ENCODE assay signal across 17 mouse cellular contexts in the genomic region with DNA sequence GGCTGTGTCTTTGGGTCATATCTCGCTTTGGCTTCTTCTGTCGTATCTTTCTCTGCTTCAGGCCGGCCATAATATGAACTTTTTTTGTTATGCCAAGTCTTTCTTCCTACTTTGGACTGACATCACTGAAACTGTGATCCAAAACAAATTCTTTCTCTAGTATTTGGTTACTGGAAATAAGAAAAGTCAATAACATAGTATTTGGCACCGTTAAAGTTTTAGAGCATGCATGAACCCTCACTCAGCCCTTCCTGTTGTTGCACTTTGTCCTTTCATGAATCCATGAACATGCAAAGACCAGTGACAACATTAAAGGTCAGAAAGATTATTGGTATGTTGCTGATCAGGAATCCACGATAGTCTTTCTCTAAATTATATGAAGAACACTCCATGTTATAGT.
DNase-seq lines count a peak whose midpoint lies in the region; TF ChIP-seq lines count a peak whose summit lies in the region.
"Had no signal": no experiment of that assay in that cellular context is flagged by ENCODE, and none has a peak within 500 bp of the region (broad histone marks: within the 10 kb centered on the region; RNA-seq: fewer than 3 reads in every experiment).

No protein-coding gene starts in this region.

- no peak overlapping the region for H3K4me3 ChIP-seq in liver, adult 2 months (ENCODE audit: insufficient read depth, low read depth, low read length)
- no peak overlapping the region for H3K4me3 ChIP-seq in myocyte

- H3K27me3 ChIP-seq in liver, adult 2 months (ENCODE audit: control insufficient read depth, insufficient read depth, low read length): no peaks in the 10 kb centered on the region
- H3K27me3 ChIP-seq in myocyte (ENCODE audit: control insufficient read depth, insufficient read depth, insufficient read length): no peaks in the 10 kb centered on the region
- H3K27me3 ChIP-seq: CH12.LX, Patski had no signal

- 27% methylated on average over 5 of the region's 5 CpGs for WGBS in liver, adult 2 months

- H3ac ChIP-seq in myocyte (ENCODE audit: control insufficient read depth, insufficient read length): no peak overlapping the region

- no peaks in the 10 kb centered on the region for H3K4me1 ChIP-seq in liver, adult 2 months (ENCODE audit: control insufficient read depth, insufficient read depth, low read length)

- no peak for TF ChIP-seq POLR2A in liver, adult 2 months (IDR thresholded peaks at IDR 0.05; ENCODE audit: extremely low read depth, insufficient read depth, low read length)
- TF ChIP-seq POLR2A in myocyte (IDR thresholded peaks at IDR 0.05; ENCODE audit: insufficient read length, low read depth): no peak

- H3K4me2 ChIP-seq in myocyte (ENCODE audit: low read depth): peak overlapping the region; percentile 68

- H3K36me3 ChIP-seq in liver, adult 2 months (ENCODE audit: control insufficient read depth, insufficient read depth, low read length): no peaks in the 10 kb centered on the region
- no peaks in the 10 kb centered on the region for H3K36me3 ChIP-seq in myocyte (ENCODE audit: control insufficient read depth, insufficient read depth)
- H3K36me3 ChIP-seq: G1E had no signal

- H3K9ac ChIP-seq in liver, adult 2 months (ENCODE audit: low read depth, low read length): no peak overlapping the region

- H3K27ac ChIP-seq in liver, adult 2 months (replicated peaks; ENCODE audit: insufficient read depth, low read depth, low read length): no peak overlapping the region

- DNase-seq in liver, adult 2 months (ENCODE audit: extremely low read depth, low read depth, low spot score): peak; percentile 94
- no peak for DNase-seq in liver
- no peak for DNase-seq in frontal cortex, postnatal 14 days (ENCODE audit: low spot score in 2 of 2)
- DNase-seq: adrenal gland, adult 2 months; adrenal gland, adult 8-10 months; adrenal gland, postnatal 10 days; adrenal gland, postnatal 14 days; adrenal gland, postnatal 25 days; adrenal gland, postnatal 36 days; B cell, adult 2 months; cerebellum, adult 11 months; cerebellum, adult 11-12 months; cerebellum, adult 18-20 months had no signal

- TF ChIP-seq CTCF in liver, adult 2 months (IDR thresholded peaks at IDR 0.05; ENCODE audit: low read depth, low read length): no peak

- no peaks in the 10 kb centered on the region for H3K79me2 ChIP-seq in liver, adult 2 months (ENCODE audit: control insufficient read depth, insufficient read depth, low read length)
- H3K79me2 ChIP-seq in myocyte (ENCODE audit: control insufficient read depth, insufficient read depth): no peaks in the 10 kb centered on the region

TF ChIP-seq in myocyte, 11 proteins besides CTCF, POLR2A, EP300 and RAD21:
- TF ChIP-seq E2F4 (IDR thresholded peaks at IDR 0.05; ENCODE audit: insufficient read depth): no peak
